Mouse (Mus musculus) midbrain, embryonic 14.5 days (tissue): Measurements from ENCODE around the gene Slc1a4. TPM values are rescaled to one million over a fixed set of nuclear protein-coding genes. Genes with fewer than 3 reads are reported as not detected.

ENCODE experiments used
- ATAC-seq: fragments of 200-750 bp; cut with Nextera tagmentation; 2 replicates; pipeline ENCODE4 v1.8.0; 2017; ENCODE audit warnings: moderate number of reproducible peaks, moderate library complexity; ENCODE audit not compliant: low FRiP score, low TSS enrichment
- DNase-seq: peaks from one replicate; pipeline ENCODE4 v3.0.0-alpha.2; 2015
- H3K27ac ChIP-seq: fragments of 300-500 bp; sonication (generic); replicated peaks from 2 replicates; pipeline ENCODE4 v1.5.1; 2014; ENCODE audit warnings: mild to moderate bottlenecking, low read depth, low read length, moderate library complexity
- H3K27me3 ChIP-seq: fragments of 300-500 bp; sonication (generic); 2 replicates; pipeline ENCODE4 v1.6.1; 2014; ENCODE audit warnings: low read length, control low read depth, mixed read lengths; ENCODE audit not compliant: control insufficient read depth, insufficient read depth
- H3K36me3 ChIP-seq: fragments of 300-500 bp; sonication (generic); 2 replicates; pipeline ENCODE4 v1.6.1; 2014; ENCODE audit warnings: low read length, control low read depth; ENCODE audit not compliant: control insufficient read depth, insufficient read depth
- H3K4me1 ChIP-seq: fragments of 300-500 bp; sonication (generic); 2 replicates; pipeline ENCODE4 v1.6.1; 2014; ENCODE audit warnings: mild to moderate bottlenecking, antibody characterized with exemption, low read length, control low read depth; ENCODE audit not compliant: control insufficient read depth, insufficient read depth
- H3K4me2 ChIP-seq: fragments of 300-500 bp; sonication (generic); 2 replicates; pipeline ENCODE4 v1.6.1; 2014; ENCODE audit warnings: mild to moderate bottlenecking, low read length, moderate library complexity
- H3K4me3 ChIP-seq: fragments of 300-500 bp; sonication (generic); replicated peaks from 2 replicates; pipeline ENCODE4 v1.5.1; 2014; ENCODE audit warnings: low read depth, low read length
- H3K9ac ChIP-seq: fragments of 300-500 bp; sonication (generic); replicated peaks from 2 replicates; pipeline ENCODE4 v1.6.1; 2014; ENCODE audit warnings: mild to moderate bottlenecking, low read length, moderate library complexity
- H3K9me3 ChIP-seq: fragments of 300-500 bp; sonication (generic); 2 replicates; pipeline ENCODE4 v1.6.1; 2016; ENCODE audit warnings: low read length, control low read depth, mixed read lengths; ENCODE audit not compliant: control insufficient read depth
- WGBS: fragments of 180-500 bp; shearing (Covaris S2); extraction: QIAGEN DNeasy Blood & Tissue Kit; methylation state at CpG from one replicate; pipeline ENCODE4 v1.1.7; 2014; 5-methylcytosine and 5-hydroxymethylcytosine counted together
- polyA plus RNA-seq: library from polyadenylated mRNA; unstranded; fragments of >200 nt; fragmentation: Nextera tagmentation; extraction: Ambion mirVana; gene quantifications from 2 replicates; pipeline ENCODE4 v1.2.1, GENCODE M21; 2014

Gene Slc1a4
- polyA plus RNA-seq, 1 experiment from 2014 or later: 55.6 TPM

DNA sequence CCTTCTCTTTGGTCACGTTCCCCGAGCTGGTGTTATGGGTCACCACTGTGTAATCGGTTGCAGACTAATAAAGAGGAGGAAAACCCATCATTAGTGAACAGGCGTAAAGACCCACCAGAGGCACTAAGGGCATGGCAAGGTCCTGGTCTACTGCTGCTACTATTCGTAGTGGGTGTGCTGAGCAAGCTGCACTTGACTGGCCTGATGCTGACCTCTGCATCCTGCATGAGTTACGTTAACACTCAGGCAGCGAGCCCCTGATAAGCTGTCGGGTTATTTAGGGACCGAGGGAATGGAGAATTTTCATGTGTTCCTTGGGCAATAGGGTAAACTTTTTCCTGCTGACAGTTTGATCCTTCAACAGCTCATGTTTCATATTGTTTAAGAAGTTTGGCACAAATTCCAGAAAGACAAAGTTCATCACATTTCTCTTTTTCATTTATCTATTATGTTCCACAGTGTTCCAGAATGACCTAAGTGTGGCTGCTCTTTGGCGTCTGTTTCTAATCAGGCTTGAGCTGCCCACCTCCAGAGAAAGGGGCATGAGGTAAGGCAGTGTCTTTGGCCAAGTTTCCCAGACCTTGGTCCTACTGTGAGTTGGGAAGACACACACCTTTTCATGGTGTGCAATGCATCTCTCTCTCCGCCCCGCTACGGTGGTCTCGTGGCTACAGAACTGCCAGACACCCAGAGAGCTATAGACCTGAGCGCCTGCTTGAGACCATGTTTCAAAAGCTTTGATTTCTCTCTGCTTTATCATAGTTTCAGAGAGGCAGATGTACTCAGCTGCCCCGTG is 13.7 kb downstream of the Slc1a4 start:
- H3K9me3 ChIP-seq: no peaks in the 10 kb centered on the region
- H3K4me1 ChIP-seq: no peaks in the 10 kb centered on the region
- 91% methylated on average over 16 of the region's 16 CpGs for WGBS
- DNase-seq: no peak
- ATAC-seq: no peak
- no peak overlapping the region for H3K9ac ChIP-seq
- H3K4me2 ChIP-seq: no peak overlapping the region
- no peaks in the 10 kb centered on the region for H3K27me3 ChIP-seq
- no peak overlapping the region for H3K4me3 ChIP-seq
- H3K27ac ChIP-seq: no peak overlapping the region
- H3K36me3 ChIP-seq: peaks cover 11% of the 10 kb centered on the region; the same call in 1 of the 2 replicates

DNA sequence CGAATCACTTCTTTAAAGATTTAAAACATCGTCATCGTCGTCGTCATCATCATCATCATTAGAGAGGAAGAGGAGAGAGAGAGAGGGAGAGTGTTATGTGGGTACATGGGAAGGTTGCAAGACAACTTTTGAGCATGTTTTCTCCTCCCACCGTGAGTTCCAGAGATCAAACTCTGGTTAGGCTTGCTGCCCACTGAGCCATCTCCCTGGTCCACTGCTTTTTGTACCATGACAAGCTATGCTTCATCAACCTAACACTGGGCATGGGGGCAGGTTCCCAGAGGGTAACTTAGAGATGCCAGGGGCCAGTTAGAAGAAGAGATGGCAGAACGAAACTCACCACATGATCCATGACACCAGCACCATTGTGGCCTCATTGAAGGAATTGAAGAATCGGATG is 18.9 kb downstream of the Slc1a4 start:
- no peaks in the 10 kb centered on the region for H3K4me1 ChIP-seq
- H3K4me3 ChIP-seq: no peak overlapping the region
- no peak overlapping the region for H3K27ac ChIP-seq
- H3K36me3 ChIP-seq: peaks cover 31% of the 10 kb centered on the region
- ATAC-seq (no peak), DNase-seq (no peak)
- no peaks in the 10 kb centered on the region for H3K27me3 ChIP-seq
- no peak overlapping the region for H3K9ac ChIP-seq
- WGBS: 94% methylated on average over 8 of the region's 8 CpGs
- H3K9me3 ChIP-seq: no peaks in the 10 kb centered on the region
- no peak overlapping the region for H3K4me2 ChIP-seq

DNA sequence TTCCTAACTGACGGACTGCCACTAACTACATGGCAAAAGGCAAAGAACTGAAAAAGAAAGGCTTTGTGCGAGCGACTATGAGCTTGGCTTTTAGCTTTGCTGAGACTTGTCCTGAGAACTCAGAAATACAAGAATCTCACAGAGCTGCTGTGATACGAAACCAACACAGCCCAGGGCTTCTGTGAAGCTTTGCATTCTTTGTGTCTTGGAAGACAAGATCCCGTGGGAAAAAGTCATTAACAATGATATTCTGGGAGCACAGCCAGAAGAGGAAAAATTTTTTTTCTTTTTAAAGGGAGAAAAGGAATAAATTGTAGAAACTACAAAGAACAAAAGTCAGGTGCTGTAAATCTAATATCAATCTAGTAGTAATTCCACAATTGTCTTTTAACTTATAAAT is 23.5 kb downstream of the Slc1a4 start:
- Histone ChIP-seq H3K27ac (peak overlapping the region; percentile 43), H3K9me3 (no peaks in the 10 kb centered on the region), H3K27me3 (no peaks in the 10 kb centered on the region), H3K4me2 (no peak overlapping the region), H3K9ac (no peak overlapping the region), H3K4me1 (no peaks in the 10 kb centered on the region), H3K4me3 (no peak overlapping the region), H3K36me3 (peaks cover 63% of the 10 kb centered on the region)
- 67% methylated on average over 5 of the region's 5 CpGs for WGBS
- DNase-seq (peak; percentile 51), ATAC-seq (no peak)

DNA sequence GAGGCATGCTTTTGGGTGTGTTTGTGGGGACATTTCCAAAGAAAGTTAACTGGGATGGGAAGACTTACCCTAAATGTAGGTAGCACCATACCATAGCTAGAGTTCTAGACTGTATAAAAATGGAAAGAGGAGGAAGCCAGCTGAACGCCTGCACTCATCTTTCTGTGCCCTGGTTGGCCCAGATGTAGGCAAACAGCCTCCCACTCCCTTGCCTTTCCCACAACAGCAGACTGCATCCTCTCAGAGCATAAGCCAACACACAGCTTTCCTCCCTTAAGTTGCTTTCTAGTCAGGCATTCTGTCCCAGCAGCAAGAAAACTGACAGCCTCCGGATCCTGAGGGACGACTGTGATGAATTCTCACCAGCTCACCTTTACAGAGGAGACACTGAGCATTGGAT is 25.1 kb downstream of the Slc1a4 start:
- H3K27me3 ChIP-seq: no peaks in the 10 kb centered on the region
- no peak for ATAC-seq
- WGBS: 93% methylated on average over 3 of the region's 3 CpGs

DNA sequence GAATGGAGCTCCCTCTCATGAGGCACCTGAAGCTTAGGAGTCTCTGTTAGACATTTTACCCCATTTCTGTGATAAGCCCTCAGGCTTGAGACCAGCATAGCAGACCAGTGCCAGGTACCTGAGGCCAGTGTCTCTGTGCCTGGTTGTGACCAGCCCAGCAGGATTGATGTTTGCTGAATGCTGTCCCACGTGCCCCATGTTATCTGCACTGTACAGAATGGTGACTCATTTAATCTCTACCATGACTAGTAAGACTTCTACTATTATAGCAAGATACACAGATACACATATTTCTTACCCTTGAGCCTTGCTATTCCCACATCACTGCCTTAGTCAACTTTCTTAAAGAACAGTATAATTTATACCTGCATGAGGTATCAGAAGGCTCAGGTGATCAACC is 26.9 kb downstream of the Slc1a4 start:
- Histone ChIP-seq H3K4me3 (no peak overlapping the region), H3K4me1 (no peaks in the 10 kb centered on the region), H3K9ac (no peak overlapping the region), H3K27ac (no peak overlapping the region), H3K4me2 (no peak overlapping the region), H3K9me3 (no peaks in the 10 kb centered on the region), H3K36me3 (peaks cover 60% of the 10 kb centered on the region), H3K27me3 (no peaks in the 10 kb centered on the region)
- DNase-seq (no peak), ATAC-seq (no peak)
- 72% methylated on average over 1 of the region's 1 CpGs for WGBS

More for the DNA sequence above, 25.1 kb downstream of the Slc1a4 start:
- H3K4me2 ChIP-seq: no peak overlapping the region
- H3K4me3 ChIP-seq: no peak overlapping the region
- no peaks in the 10 kb centered on the region for H3K9me3 ChIP-seq
- no peak overlapping the region for H3K27ac ChIP-seq
- no peak overlapping the region for H3K9ac ChIP-seq
- peaks cover 62% of the 10 kb centered on the region for H3K36me3 ChIP-seq
- H3K4me1 ChIP-seq: no peaks in the 10 kb centered on the region
- DNase-seq: no peak

DNA sequence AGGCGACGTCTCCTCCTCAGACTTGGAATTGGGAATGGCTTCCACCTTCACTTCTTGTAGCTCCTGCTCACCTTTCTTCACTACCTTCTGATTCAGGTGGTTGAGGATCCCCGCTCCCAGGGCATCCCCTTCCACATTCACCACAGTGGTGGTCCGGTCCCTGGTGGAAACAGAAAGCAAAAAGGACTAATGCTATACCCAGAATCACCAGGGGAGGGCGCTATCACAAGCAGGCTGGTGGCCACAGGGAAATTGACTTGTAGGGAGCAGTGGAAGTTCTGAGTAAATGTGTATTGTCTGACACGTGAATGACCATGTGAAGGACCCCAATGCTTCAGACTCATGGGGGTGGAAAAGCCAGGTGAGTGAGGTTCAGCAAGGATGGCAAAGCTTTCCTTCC is 28.2 kb downstream of the Slc1a4 start:
- Histone ChIP-seq H3K4me3 (no peak overlapping the region), H3K36me3 (peaks cover 60% of the 10 kb centered on the region), H3K27me3 (no peaks in the 10 kb centered on the region), H3K4me2 (no peak overlapping the region), H3K27ac (no peak overlapping the region), H3K9me3 (no peaks in the 10 kb centered on the region), H3K4me1 (no peaks in the 10 kb centered on the region), H3K9ac (no peak overlapping the region)
- DNase-seq: peak; percentile 44
- no peak for ATAC-seq
- WGBS: 74% methylated on average over 6 of the region's 6 CpGs

DNA sequence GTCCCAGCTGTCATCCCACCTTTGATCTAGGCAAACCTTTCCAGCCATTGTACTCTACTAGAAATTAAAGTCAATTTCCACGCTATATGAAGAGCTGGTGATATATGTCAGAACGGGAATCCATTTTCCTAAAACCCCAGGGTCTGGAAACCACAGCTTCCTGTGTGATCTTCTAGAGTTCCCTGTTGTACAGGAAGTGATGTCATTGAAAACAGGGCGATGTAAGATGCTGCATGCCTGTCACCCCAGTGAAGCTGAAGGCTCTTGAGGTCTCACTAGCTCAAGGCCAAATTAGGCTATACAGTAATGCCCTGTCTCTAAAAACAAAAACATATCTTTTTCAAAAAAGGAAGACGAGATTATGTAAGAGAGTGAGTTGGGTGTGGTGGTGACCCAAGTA is 31.2 kb downstream of the Slc1a4 start:
- DNase-seq (no peak), ATAC-seq (no peak)
- WGBS: 92% methylated on average over 4 of the region's 4 CpGs
- no peak overlapping the region for H3K4me3 ChIP-seq
- no peak overlapping the region for H3K27ac ChIP-seq
- no peak overlapping the region for H3K4me2 ChIP-seq
- no peak overlapping the region for H3K9ac ChIP-seq
- H3K9me3 ChIP-seq: no peaks in the 10 kb centered on the region
- H3K27me3 ChIP-seq: no peaks in the 10 kb centered on the region
- H3K4me1 ChIP-seq: no peaks in the 10 kb centered on the region
- peaks cover 39% of the 10 kb centered on the region for H3K36me3 ChIP-seq

DNA sequence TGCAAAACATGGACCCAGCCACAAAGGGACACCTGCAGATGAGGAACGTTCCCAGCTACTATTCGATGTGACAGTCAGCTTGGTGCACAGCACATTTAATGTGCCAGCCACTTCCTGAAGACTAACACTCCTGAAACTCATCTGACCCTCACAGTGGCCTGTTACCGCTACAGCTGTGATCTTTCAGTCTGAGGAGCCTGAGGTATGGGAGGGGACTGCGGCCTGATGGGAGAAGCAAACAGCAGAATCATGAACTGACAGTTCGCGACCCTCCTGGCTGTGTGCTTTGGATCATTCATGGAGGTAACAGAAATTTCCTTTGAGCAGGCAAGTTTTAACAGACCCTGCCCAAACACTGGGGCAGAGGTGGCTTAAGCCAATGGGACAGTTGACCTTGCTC is 31.7 kb downstream of the Slc1a4 start:
- Histone ChIP-seq H3K4me2 (no peak overlapping the region), H3K4me3 (no peak overlapping the region), H3K4me1 (no peaks in the 10 kb centered on the region), H3K9ac (no peak overlapping the region), H3K36me3 (peaks cover 34% of the 10 kb centered on the region), H3K27ac (no peak overlapping the region), H3K9me3 (no peaks in the 10 kb centered on the region), H3K27me3 (no peaks in the 10 kb centered on the region)
- ATAC-seq (no peak), DNase-seq (no peak)
- WGBS: 90% methylated on average over 6 of the region's 6 CpGs

DNA sequence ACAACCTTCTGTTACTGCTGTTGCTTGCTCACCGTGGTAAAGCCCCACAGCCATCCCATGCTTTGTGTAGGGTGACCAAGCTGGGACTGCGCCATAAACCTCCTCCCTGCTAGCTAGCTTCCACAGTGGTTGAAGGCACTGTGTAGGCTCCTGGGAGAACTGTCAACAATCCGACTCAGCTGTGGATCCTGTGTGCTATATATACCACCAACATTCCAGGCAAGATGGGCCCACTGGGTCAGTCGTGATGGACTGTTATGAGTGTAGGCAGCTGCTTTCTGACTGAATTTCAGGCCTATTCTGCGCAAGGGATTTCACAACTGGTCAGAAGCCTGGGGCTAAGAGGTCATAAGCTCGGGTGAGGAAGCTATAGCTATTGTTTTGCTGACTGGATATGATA is 32.6 kb downstream of the Slc1a4 start:
- H3K36me3 ChIP-seq: peaks cover 25% of the 10 kb centered on the region
- 87% methylated on average over 6 of the region's 6 CpGs for WGBS
- H3K27me3 ChIP-seq: no peaks in the 10 kb centered on the region
- no peak for ATAC-seq
- H3K27ac ChIP-seq: no peak overlapping the region
- no peak for DNase-seq
- H3K9me3 ChIP-seq: no peaks in the 10 kb centered on the region
- no peaks in the 10 kb centered on the region for H3K4me1 ChIP-seq
- no peak overlapping the region for H3K4me3 ChIP-seq
- no peak overlapping the region for H3K9ac ChIP-seq
- no peak overlapping the region for H3K4me2 ChIP-seq
